Mouse (Mus musculus) kidney, postnatal 4 days (tissue): ENCODE measurements around the gene Zfp90.
"Not testable (repeated sequence)": the region's sequence is repeated elsewhere in the genome, so short reads cannot be mapped to it uniquely, and the experiment has no call there.

ENCODE experiments used
- DNase-seq, 2 experiments: peaks; one replicate each; pipeline ENCODE4 v3.0.0; 2021; ENCODE audit warnings: mixed read lengths in 2 of 2

Zfp90 gene

GRCm38 (mm10) chr8:106415182-106415971 lies at the start of gene Zfp90:
Gene Zfp90 (plus strand): TSS chr8:106415327.
- peak; percentile 95 to 98 for DNase-seq

GRCm38 (mm10) chr8:106368501-106368900 lies 46.6 kb upstream of the Zfp90 start:
- no peak for DNase-seq

- DNase-seq, result no peak
Measured at GRCm38 (mm10) chr8:106369069-106369468, 46.1 kb upstream of the Zfp90 start.

GRCm38 (mm10) chr8:106375957-106376356 lies 39.2 kb upstream of the Zfp90 start:
- no peak for DNase-seq

- DNase-seq, result peak; percentile 44 to 51
Measured at GRCm38 (mm10) chr8:106376862-106377261, 38.3 kb upstream of the Zfp90 start.

GRCm38 (mm10) chr8:106378501-106379048 lies 36.6 kb upstream of the Zfp90 start:
- no peak for DNase-seq

GRCm38 (mm10) chr8:106379357-106379756 lies 35.8 kb upstream of the Zfp90 start:
- DNase-seq, result no peak

- no peak for DNase-seq
Measured at GRCm38 (mm10) chr8:106381026-106381425, 34.1 kb upstream of the Zfp90 start.

- no peak for DNase-seq
Measured at GRCm38 (mm10) chr8:106387801-106388415, 27.2 kb upstream of the Zfp90 start.

GRCm38 (mm10) chr8:106394493-106394892 lies 20.6 kb upstream of the Zfp90 start:
- DNase-seq, result no peak

GRCm38 (mm10) chr8:106399694-106400093 lies 15.4 kb upstream of the Zfp90 start:
- peak; percentile 77 to 84 for DNase-seq

GRCm38 (mm10) chr8:106400181-106400580 lies 14.9 kb upstream of the Zfp90 start:
- no peak for DNase-seq

- peak; percentile 70 to 77 for DNase-seq
Measured at GRCm38 (mm10) chr8:106403246-106403933, 11.7 kb upstream of the Zfp90 start.

GRCm38 (mm10) chr8:106404825-106405224 lies 10.3 kb upstream of the Zfp90 start:
- DNase-seq, result no peak

- DNase-seq, result peak; percentile 29 to 51
Measured at GRCm38 (mm10) chr8:106405810-106406209, 9.3 kb upstream of the Zfp90 start.

GRCm38 (mm10) chr8:106410055-106410454 lies 5.1 kb upstream of the Zfp90 start:
- no peak for DNase-seq

GRCm38 (mm10) chr8:106410564-106410963 lies 4.6 kb upstream of the Zfp90 start:
- no peak for DNase-seq

GRCm38 (mm10) chr8:106411783-106412451 lies 3.2 kb upstream of the Zfp90 start:
- peak; percentile 74 to 79 for DNase-seq

GRCm38 (mm10) chr8:106417692-106418091 lies 2.6 kb downstream of the Zfp90 start:
- no peak for DNase-seq

- DNase-seq, result no peak
Measured at GRCm38 (mm10) chr8:106431088-106431487, 16.0 kb downstream of the Zfp90 start.

- DNase-seq, result not testable (repeated sequence)
Measured at GRCm38 (mm10) chr8:106431952-106432351, 16.8 kb downstream of the Zfp90 start.

GRCm38 (mm10) chr8:106432954-106433570 lies 17.9 kb downstream of the Zfp90 start:
- peak; percentile 93 to 94 for DNase-seq
